ENCODE assay signal across 9 mouse cellular contexts in genomic region chr4:154170021-154170420, GRCm38 (mm10). TPM values are rescaled to one million over a fixed set of nuclear protein-coding genes. Genes with fewer than 3 reads are reported as not detected.
DNase-seq lines count a peak whose midpoint lies in the region; ATAC-seq and TF ChIP-seq lines count a peak whose summit lies in the region.
"Had no signal": no experiment of that assay in that cellular context is flagged by ENCODE, and none has a peak within 500 bp of the region (broad histone marks: within the 10 kb centered on the region; RNA-seq: fewer than 3 reads in every experiment).

No protein-coding gene starts in this region.

- no peak overlapping the region for H3K27ac ChIP-seq in heart, adult 2 months
- H3K27ac ChIP-seq in testis, adult 2 months (ENCODE audit: control insufficient read depth, insufficient read depth, low read depth, low read length) = no peak overlapping the region
- no peak overlapping the region for H3K27ac ChIP-seq in liver, embryonic 15.5 days (replicated peaks)
- H3K27ac ChIP-seq: macrophage had no signal

- no peak for ATAC-seq in liver, embryonic 15.5 days (ENCODE audit: insufficient read depth)

- H3K4me2 ChIP-seq in liver, embryonic 15.5 days = peak overlapping the region; percentile 60

- TF ChIP-seq POLR2A in heart, adult 2 months (IDR thresholded peaks at IDR 0.05; ENCODE audit: insufficient read depth, low read depth, low read length) = no peak
- no peak for TF ChIP-seq POLR2A in testis, adult 2 months (IDR thresholded peaks at IDR 0.05; ENCODE audit: control insufficient read depth, low read depth, low read length)

- H3K79me2 ChIP-seq in heart, adult 2 months (replicated peaks; ENCODE audit: control insufficient read depth, insufficient read depth, low read length) = no peaks in the 10 kb centered on the region

- H3K4me1 ChIP-seq in heart, adult 2 months (ENCODE audit: control insufficient read depth, insufficient read depth, low read length) = no peaks in the 10 kb centered on the region
- H3K4me1 ChIP-seq in testis, adult 2 months (ENCODE audit: control insufficient read depth, insufficient read depth, low read length) = peaks cover 11% of the 10 kb centered on the region
- peaks cover 3% of the 10 kb centered on the region for H3K4me1 ChIP-seq in liver, embryonic 15.5 days (replicated peaks)

- no peak for DNase-seq in heart, adult 2 months
- no peak for DNase-seq in heart, postnatal 4 days
- DNase-seq in testis, postnatal 14 days (ENCODE audit: low spot score) = no peak
- no peak for DNase-seq in spleen, postnatal 36 days (ENCODE audit: low spot score in 2 of 2)
- DNase-seq in gastrocnemius, postnatal 4 days (ENCODE audit: low spot score in 2 of 2) = no peak
- DNase-seq in kidney, postnatal 4 days = no peak

- WGBS in heart, adult 2 months = 5% methylated on average over 15 of the region's 15 CpGs
- 4% methylated on average over 15 of the region's 15 CpGs for WGBS in liver, embryonic 15.5 days (ENCODE audit: insufficient replicate concordance)

- no peak for TF ChIP-seq EP300 in heart, adult 2 months (IDR thresholded peaks at IDR 0.05; ENCODE audit: insufficient read depth, low read depth, low read length)

- TF ChIP-seq CTCF in heart, adult 2 months (IDR thresholded peaks at IDR 0.05) = no peak
- no peak for TF ChIP-seq CTCF in testis, adult 2 months (IDR thresholded peaks at IDR 0.05; ENCODE audit: control insufficient read depth, insufficient read depth, insufficient replicate concordance, low read depth, low read length)

- no peaks in the 10 kb centered on the region for H3K9me3 ChIP-seq in liver, embryonic 15.5 days (replicated peaks)

- peaks cover 10% of the 10 kb centered on the region; the same call in 1 of the 2 replicates for H3K27me3 ChIP-seq in heart, adult 2 months (ENCODE audit: control insufficient read depth, insufficient read depth, low read length)
- H3K27me3 ChIP-seq in testis, adult 2 months (ENCODE audit: control insufficient read depth, insufficient read depth, low read length) = no peaks in the 10 kb centered on the region
- H3K27me3 ChIP-seq in liver, embryonic 15.5 days = peaks cover 81% of the 10 kb centered on the region

- H3K4me3 ChIP-seq in heart, adult 2 months = peak overlapping the region; percentile 57
- peak overlapping the region; percentile 62 for H3K4me3 ChIP-seq in testis, adult 2 months (ENCODE audit: control insufficient read depth, low read depth, low read length)
- peak overlapping the region; percentile 40 for H3K4me3 ChIP-seq in liver, embryonic 15.5 days (replicated peaks)

- H3K9ac ChIP-seq in heart, adult 2 months (ENCODE audit: low read depth, low read length) = peak overlapping the region; percentile 23
- no peak overlapping the region for H3K9ac ChIP-seq in liver, embryonic 15.5 days

- no peaks in the 10 kb centered on the region for H3K36me3 ChIP-seq in heart, adult 2 months (ENCODE audit: control insufficient read depth, insufficient read depth, low read length)
- no peaks in the 10 kb centered on the region for H3K36me3 ChIP-seq in testis, adult 2 months (ENCODE audit: control insufficient read depth, insufficient read depth, low read length)
- no peaks in the 10 kb centered on the region for H3K36me3 ChIP-seq in liver, embryonic 15.5 days (replicated peaks)

- intact Hi-C loops in heart, adult 2 months (cut with DNase I) = no loop called here

RNA-seq across cellular contexts. Expression of gene Megf6, which starts 0.5 kb away (rescaled TPM):
- 1 to 10 TPM; 4.1 to 4.9 TPM for total RNA-seq in heart, adult 2 months (2021)
- polyA plus RNA-seq in heart, adult 2 months (2012; rRNA removed) = 4.3 and 4.5 TPM in 2 replicates
- total RNA-seq in heart, postnatal 4 days (2021) = 10 to 100 TPM; 50.0 to 52.8 TPM
- 1.0 and 1.4 TPM in 2 replicates for polyA plus RNA-seq in testis, adult 2 months (2012; rRNA removed)
- polyA plus RNA-seq in liver, embryonic 15.5 days (2015; fragmentation: Nextera tagmentation; extraction: Ambion mirVana) = 1.4 and 2.1 TPM in 2 replicates
- total RNA-seq in gastrocnemius, postnatal 4 days (2021) = 10 to 100 TPM; 11.3 to 11.6 TPM
- polyA plus RNA-seq: macrophage had no signal

RNA-seq across cellular contexts. Expression of gene Tprgl, which starts 9.6 kb away (rescaled TPM):
- total RNA-seq in heart, adult 2 months (2021) = 100 to 1,000 TPM; 121 to 130 TPM
- polyA plus RNA-seq in heart, adult 2 months (2012; rRNA removed) = 147 and 204 TPM in 2 replicates
- 100 to 1,000 TPM; 100 to 113 TPM for total RNA-seq in heart, postnatal 4 days (2021)
- 212 and 246 TPM in 2 replicates for polyA plus RNA-seq in testis, adult 2 months (2012; rRNA removed)
- polyA plus RNA-seq in liver, embryonic 15.5 days (2015; fragmentation: Nextera tagmentation; extraction: Ambion mirVana) = 149 and 154 TPM in 2 replicates
- total RNA-seq in gastrocnemius, postnatal 4 days (2021) = 10 to 100 TPM; 81.6 to 88.5 TPM

RNA-seq across cellular contexts. Expression of gene Wrap73, which starts 27.8 kb away (rescaled TPM):
- 10 to 100 TPM; 11.8 to 12.3 TPM for total RNA-seq in heart, adult 2 months (2021)
- polyA plus RNA-seq in heart, adult 2 months (2012; rRNA removed) = 16.9 and 17.9 TPM in 2 replicates
- total RNA-seq in heart, postnatal 4 days (2021) = 10 to 100 TPM; 11.6 to 13.3 TPM
- 20.8 and 21.2 TPM in 2 replicates for polyA plus RNA-seq in testis, adult 2 months (2012; rRNA removed)
- polyA plus RNA-seq in liver, embryonic 15.5 days (2015; fragmentation: Nextera tagmentation; extraction: Ambion mirVana) = 26.4 and 26.8 TPM in 2 replicates
- 10 to 100 TPM; 15.4 to 20.5 TPM for total RNA-seq in gastrocnemius, postnatal 4 days (2021)

RNA-seq across cellular contexts. Expression of gene Trp73, which starts 30.0 kb away (rescaled TPM):
- total RNA-seq in heart, adult 2 months (2021) = not detected
- polyA plus RNA-seq in heart, adult 2 months (2012; rRNA removed) = 0.39 TPM in 1 of 2 replicates, not detected in the other
- not detected for total RNA-seq in heart, postnatal 4 days (2021)
- polyA plus RNA-seq in testis, adult 2 months (2012; rRNA removed) = 0.17 and 0.48 TPM in 2 replicates
- polyA plus RNA-seq in liver, embryonic 15.5 days (2015; fragmentation: Nextera tagmentation; extraction: Ambion mirVana) = 0.05 TPM in 1 of 2 replicates, not detected in the other
- under 1 TPM in 1 of 2 experiments, not detected in 1; 0.23 TPM for total RNA-seq in gastrocnemius, postnatal 4 days (2021)
- polyA plus RNA-seq: macrophage had no signal

Comparison
In these comparisons a context has a peak if more than half of its experiments do, and no peak if none do; other contexts are left out.
1. RNA of gene Megf6, which starts 0.5 kb away (total RNA-seq): 50.0 to 52.8 TPM in heart, postnatal 4 days; 11.3 to 11.6 TPM in gastrocnemius, postnatal 4 days and 4.1 to 4.9 TPM in heart, adult 2 months; every median in the first group is over 4 times any median in the second.
2. Peak in every context shown above with its lines, with median percentiles within 50 percentile points of each other: H3K4me3 ChIP-seq.